Mouse (Mus musculus): ENCODE data around the gene Stag3. TPM values are rescaled to one million over a fixed set of nuclear protein-coding genes. Genes with fewer than 3 reads are reported as not detected.
A peak's percentile ranks its signal among the peaks of the same experiment; 100 is the strongest.

Gene Stag3
- polyA plus RNA-seq, 1 experiment from 2014 or later, result 12.5 TPM

GRCm38 (mm10) chr5:138256966-138257584 lies 23.0 kb upstream of the Stag3 start:
- no peak overlapping the region for H3K9ac ChIP-seq (replicated peaks; ENCODE audit: low read depth, low read length)
- no peaks in the 10 kb centered on the region for H3K9me3 ChIP-seq (ENCODE audit: control insufficient read depth, low read length)
- peaks cover 7% of the 10 kb centered on the region; the same call in 1 of the 2 replicates for H3K4me1 ChIP-seq (ENCODE audit: control insufficient read depth, insufficient read depth, low read length)
- ATAC-seq (ENCODE audit: low read depth), result no peak
- 93% methylated on average over 10 of the region's 10 CpGs for WGBS
- H3K4me2 ChIP-seq (ENCODE audit: low read depth, low read length), result no peak overlapping the region
- H3K27me3 ChIP-seq (ENCODE audit: control insufficient read depth, insufficient read depth, low read length), result no peaks in the 10 kb centered on the region
- no peak overlapping the region for H3K4me3 ChIP-seq (ENCODE audit: low read depth, low read length)
- H3K27ac ChIP-seq (ENCODE audit: low read depth, low read length), result no peak overlapping the region
- peaks cover 28% of the 10 kb centered on the region for H3K36me3 ChIP-seq (ENCODE audit: control insufficient read depth, insufficient read depth, low read length)

GRCm38 (mm10) chr5:138257585-138257978 lies 22.5 kb upstream of the Stag3 start:
- peaks cover 10% of the 10 kb centered on the region for H3K4me1 ChIP-seq (ENCODE audit: control insufficient read depth, insufficient read depth, low read length)
- H3K9me3 ChIP-seq (ENCODE audit: control insufficient read depth, low read length), result no peaks in the 10 kb centered on the region
- H3K4me3 ChIP-seq (ENCODE audit: low read depth, low read length), result no peak overlapping the region
- no peaks in the 10 kb centered on the region for H3K27me3 ChIP-seq (ENCODE audit: control insufficient read depth, insufficient read depth, low read length)
- no peak overlapping the region for H3K9ac ChIP-seq (replicated peaks; ENCODE audit: low read depth, low read length)
- H3K27ac ChIP-seq (ENCODE audit: low read depth, low read length), result no peak overlapping the region
- WGBS, result 93% methylated on average over 4 of the region's 4 CpGs
- H3K36me3 ChIP-seq (ENCODE audit: control insufficient read depth, insufficient read depth, low read length), result peaks cover 29% of the 10 kb centered on the region
- no peak overlapping the region for H3K4me2 ChIP-seq (ENCODE audit: low read depth, low read length)
- ATAC-seq (ENCODE audit: low read depth), result no peak

GRCm38 (mm10) chr5:138258078-138258477 lies 22.0 kb upstream of the Stag3 start:
- H3K4me1 ChIP-seq (ENCODE audit: control insufficient read depth, insufficient read depth, low read length), result peaks cover 15% of the 10 kb centered on the region
- H3K27me3 ChIP-seq (ENCODE audit: control insufficient read depth, insufficient read depth, low read length), result no peaks in the 10 kb centered on the region
- WGBS, result 77% methylated on average over 3 of the region's 3 CpGs
- ATAC-seq (ENCODE audit: low read depth), result no peak
- H3K36me3 ChIP-seq (ENCODE audit: control insufficient read depth, insufficient read depth, low read length), result peaks cover 29% of the 10 kb centered on the region
- H3K27ac ChIP-seq (ENCODE audit: low read depth, low read length), result no peak overlapping the region
- no peak overlapping the region for H3K9ac ChIP-seq (replicated peaks; ENCODE audit: low read depth, low read length)
- H3K4me2 ChIP-seq (ENCODE audit: low read depth, low read length), result no peak overlapping the region
- H3K4me3 ChIP-seq (ENCODE audit: low read depth, low read length), result no peak overlapping the region
- no peaks in the 10 kb centered on the region for H3K9me3 ChIP-seq (ENCODE audit: control insufficient read depth, low read length)

- Histone ChIP-seq H3K9me3 (ENCODE audit: control insufficient read depth, low read length) (no peaks in the 10 kb centered on the region), H3K9ac (replicated peaks; ENCODE audit: low read depth, low read length) (no peak overlapping the region), H3K4me2 (ENCODE audit: low read depth, low read length) (no peak overlapping the region), H3K27me3 (ENCODE audit: control insufficient read depth, insufficient read depth, low read length) (no peaks in the 10 kb centered on the region; the same call in 1 of the 2 replicates), H3K4me1 (ENCODE audit: control insufficient read depth, insufficient read depth, low read length) (peaks cover 18% of the 10 kb centered on the region), H3K4me3 (ENCODE audit: low read depth, low read length) (no peak overlapping the region), H3K27ac (ENCODE audit: low read depth, low read length) (no peak overlapping the region), H3K36me3 (ENCODE audit: control insufficient read depth, insufficient read depth, low read length) (peaks cover 29% of the 10 kb centered on the region)
- whole genome bisulfite sequencing, result 87% methylated on average over 6 of the region's 6 CpGs
- no peak for ATAC-seq (ENCODE audit: low read depth)
These were observed 21.5 kb upstream of the Stag3 start for GRCm38 (mm10) chr5:138258542-138258941.

GRCm38 (mm10) chr5:138258993-138259392 lies 21.0 kb upstream of the Stag3 start:
- Histone ChIP-seq H3K36me3 (ENCODE audit: control insufficient read depth, insufficient read depth, low read length) (peaks cover 29% of the 10 kb centered on the region), H3K4me2 (ENCODE audit: low read depth, low read length) (no peak overlapping the region), H3K9me3 (ENCODE audit: control insufficient read depth, low read length) (no peaks in the 10 kb centered on the region), H3K27me3 (ENCODE audit: control insufficient read depth, insufficient read depth, low read length) (no peaks in the 10 kb centered on the region; the same call in 1 of the 2 replicates), H3K4me1 (ENCODE audit: control insufficient read depth, insufficient read depth, low read length) (peaks cover 18% of the 10 kb centered on the region), H3K27ac (ENCODE audit: low read depth, low read length) (no peak overlapping the region), H3K9ac (replicated peaks; ENCODE audit: low read depth, low read length) (no peak overlapping the region), H3K4me3 (ENCODE audit: low read depth, low read length) (no peak overlapping the region)
- 39% methylated on average over 7 of the region's 7 CpGs for WGBS
- ATAC-seq (ENCODE audit: low read depth), result no peak

- no peaks in the 10 kb centered on the region; the same call in 1 of the 2 replicates for H3K27me3 ChIP-seq (ENCODE audit: control insufficient read depth, insufficient read depth, low read length)
- H3K9me3 ChIP-seq (ENCODE audit: control insufficient read depth, low read length), result no peaks in the 10 kb centered on the region
- no peak overlapping the region for H3K27ac ChIP-seq (ENCODE audit: low read depth, low read length)
- H3K9ac ChIP-seq (replicated peaks; ENCODE audit: low read depth, low read length), result no peak overlapping the region
- H3K4me2 ChIP-seq (ENCODE audit: low read depth, low read length), result no peak overlapping the region
- H3K4me1 ChIP-seq (ENCODE audit: control insufficient read depth, insufficient read depth, low read length), result peaks cover 23% of the 10 kb centered on the region
- ATAC-seq (ENCODE audit: low read depth), result no peak
- WGBS, result 82% methylated on average over 10 of the region's 10 CpGs
- peaks cover 29% of the 10 kb centered on the region for H3K36me3 ChIP-seq (ENCODE audit: control insufficient read depth, insufficient read depth, low read length)
- H3K4me3 ChIP-seq (ENCODE audit: low read depth, low read length), result no peak overlapping the region
These were observed 20.0 kb upstream of the Stag3 start for GRCm38 (mm10) chr5:138260051-138260450.

GRCm38 (mm10) chr5:138260834-138261233 lies 19.2 kb upstream of the Stag3 start:
- no peak for ATAC-seq (ENCODE audit: low read depth)
- Histone ChIP-seq H3K4me1 (ENCODE audit: control insufficient read depth, insufficient read depth, low read length) (peaks cover 23% of the 10 kb centered on the region), H3K4me2 (ENCODE audit: low read depth, low read length) (no peak overlapping the region), H3K9ac (replicated peaks; ENCODE audit: low read depth, low read length) (no peak overlapping the region), H3K27me3 (ENCODE audit: control insufficient read depth, insufficient read depth, low read length) (no peaks in the 10 kb centered on the region; the same call in 1 of the 2 replicates), H3K9me3 (ENCODE audit: control insufficient read depth, low read length) (no peaks in the 10 kb centered on the region), H3K4me3 (ENCODE audit: low read depth, low read length) (no peak overlapping the region), H3K27ac (ENCODE audit: low read depth, low read length) (no peak overlapping the region), H3K36me3 (ENCODE audit: control insufficient read depth, insufficient read depth, low read length) (peaks cover 29% of the 10 kb centered on the region)
- 96% methylated on average over 11 of the region's 11 CpGs for WGBS

GRCm38 (mm10) chr5:138262001-138262400 lies 18.0 kb upstream of the Stag3 start:
- Histone ChIP-seq H3K9me3 (ENCODE audit: control insufficient read depth, low read length) (no peaks in the 10 kb centered on the region), H3K27ac (ENCODE audit: low read depth, low read length) (no peak overlapping the region), H3K36me3 (ENCODE audit: control insufficient read depth, insufficient read depth, low read length) (peaks cover 29% of the 10 kb centered on the region), H3K9ac (replicated peaks; ENCODE audit: low read depth, low read length) (no peak overlapping the region), H3K27me3 (ENCODE audit: control insufficient read depth, insufficient read depth, low read length) (no peaks in the 10 kb centered on the region; the same call in 1 of the 2 replicates), H3K4me1 (ENCODE audit: control insufficient read depth, insufficient read depth, low read length) (peaks cover 19% of the 10 kb centered on the region), H3K4me3 (ENCODE audit: low read depth, low read length) (no peak overlapping the region), H3K4me2 (ENCODE audit: low read depth, low read length) (no peak overlapping the region; the same call in 1 of the 2 replicates)
- no peak for ATAC-seq (ENCODE audit: low read depth)
- 85% methylated on average over 4 of the region's 4 CpGs for WGBS

- Histone ChIP-seq H3K9me3 (ENCODE audit: control insufficient read depth, low read length) (no peaks in the 10 kb centered on the region), H3K4me3 (ENCODE audit: low read depth, low read length) (peak overlapping the region; percentile 96), H3K27me3 (ENCODE audit: control insufficient read depth, insufficient read depth, low read length) (no peaks in the 10 kb centered on the region; the same call in 1 of the 2 replicates), H3K4me1 (ENCODE audit: control insufficient read depth, insufficient read depth, low read length) (peaks cover 19% of the 10 kb centered on the region), H3K36me3 (ENCODE audit: control insufficient read depth, insufficient read depth, low read length) (peaks cover 29% of the 10 kb centered on the region), H3K9ac (replicated peaks; ENCODE audit: low read depth, low read length) (peak overlapping the region; percentile 89), H3K4me2 (ENCODE audit: low read depth, low read length) (peak overlapping the region; percentile 98), H3K27ac (ENCODE audit: low read depth, low read length) (no peak overlapping the region)
- WGBS, result 72% methylated on average over 18 of the region's 18 CpGs
- ATAC-seq (ENCODE audit: low read depth), result no peak
These were observed 17.3 kb upstream of the Stag3 start for GRCm38 (mm10) chr5:138262582-138263240.

All from neural tube, embryonic 14.5 days (tissue).